Mouse (Mus musculus): ENCODE results near the gene Dmwd.

DNA sequence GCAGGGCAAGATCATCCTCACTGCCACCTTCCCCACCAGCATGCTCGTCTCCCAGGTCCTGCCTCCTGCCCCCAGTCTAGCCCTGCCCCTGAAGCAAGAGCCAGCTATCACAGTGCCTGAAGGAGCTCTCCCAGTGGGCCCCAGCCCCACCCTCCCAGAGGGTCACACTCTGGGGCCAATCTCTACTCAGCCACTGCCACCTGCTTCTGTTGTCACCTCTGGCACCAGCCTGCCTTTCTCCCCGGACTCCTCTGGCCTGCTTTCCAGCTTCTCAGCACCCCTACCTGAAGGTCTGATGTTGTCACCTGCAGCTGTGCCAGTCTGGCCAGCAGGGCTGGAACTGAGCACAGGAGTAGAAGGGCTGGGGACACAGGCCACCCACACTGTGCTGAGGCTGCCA lies 21.2 kb downstream of the Dmwd start:
- no peak for TF ChIP-seq CTCF (IDR thresholded peaks at IDR 0.05; ENCODE audit: extremely low read depth, insufficient read depth, insufficient read length, insufficient replicate concordance)
- no peak for TF ChIP-seq POLR2A (IDR thresholded peaks at IDR 0.05; ENCODE audit: low read depth, low read length)

Measured in spleen, adult 2 months (tissue).